Comparison of ENCODE assay signal across 25 mouse cellular contexts in the genomic region with DNA sequence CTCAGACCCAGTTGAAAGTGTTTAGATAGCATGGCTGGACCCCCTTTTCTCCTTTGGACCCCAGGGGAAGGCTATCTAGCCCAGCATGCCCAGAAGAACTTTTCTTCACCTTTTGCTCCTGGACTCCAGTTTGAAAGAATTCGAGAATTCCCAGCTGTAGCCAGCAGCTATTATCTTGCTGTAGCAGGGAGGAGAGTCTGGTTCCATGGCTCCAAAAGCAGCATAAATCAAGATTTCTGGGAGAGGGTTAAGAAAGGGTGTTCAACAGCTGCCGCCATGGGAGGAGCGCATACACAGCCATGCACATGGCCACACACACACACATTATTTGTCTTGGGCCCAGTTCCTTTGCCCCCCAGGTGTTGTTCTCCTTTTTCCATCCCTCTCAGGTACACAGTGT. TPM values are rescaled to one million over a fixed set of nuclear protein-coding genes. Genes with fewer than 3 reads are reported as not detected.
DNase-seq lines count a peak whose midpoint lies in the region; ATAC-seq and TF ChIP-seq lines count a peak whose summit lies in the region.
"Had no signal": no experiment of that assay in that cellular context is flagged by ENCODE, and none has a peak within 500 bp of the region (broad histone marks: within the 10 kb centered on the region; RNA-seq: fewer than 3 reads in every experiment).

No protein-coding gene starts in this region.

- intact Hi-C loops in left cerebral cortex, postnatal 36 days (cut with DNase I): no loop called here

- H3K36me3 ChIP-seq in heart, embryonic 14.5 days (ENCODE audit: control insufficient read depth, insufficient read depth, low read length): no peaks in the 10 kb centered on the region
- H3K36me3 ChIP-seq in lung, embryonic 14.5 days (ENCODE audit: insufficient read depth): no peaks in the 10 kb centered on the region
- no peaks in the 10 kb centered on the region for H3K36me3 ChIP-seq in limb, embryonic 11.5 days (ENCODE audit: control insufficient read depth, insufficient read depth, low read length)
- H3K36me3 ChIP-seq: embryonic facial prominence, embryonic 15.5 days; forebrain, embryonic 12.5 days; hindbrain, embryonic 13.5 days; liver, embryonic 15.5 days; midbrain, embryonic 13.5 days; neural tube, embryonic 13.5 days had no signal

- WGBS in heart, embryonic 14.5 days: 54% methylated on average over 3 of the region's 3 CpGs
- WGBS in lung, embryonic 14.5 days: 16% methylated on average over 3 of the region's 3 CpGs
- WGBS in lung, adult 2 months: 52% methylated on average over 3 of the region's 3 CpGs
- WGBS in limb, embryonic 11.5 days: 32% methylated on average over 3 of the region's 3 CpGs

- H3K27ac ChIP-seq in heart, embryonic 14.5 days (replicated peaks in 1 of 2; ENCODE audit: control insufficient read depth in 1 of 2, insufficient read depth in 1 of 2, low read depth in 2 of 2, low read length in 2 of 2): peak overlapping the region; percentile 9 to 27; a peak in 1 of 4 replicates
- peak overlapping the region; percentile 50; the same call in 1 of the 2 replicates for H3K27ac ChIP-seq in lung, embryonic 14.5 days (ENCODE audit: low read depth)
- H3K27ac ChIP-seq in limb, embryonic 11.5 days (replicated peaks; ENCODE audit: low read depth, low read length): peak overlapping the region; percentile 57
- H3K27ac ChIP-seq: embryonic facial prominence, embryonic 15.5 days; forebrain, embryonic 12.5 days; hindbrain, embryonic 13.5 days; layer of hippocampus, adult 2 months; liver, embryonic 15.5 days; midbrain, embryonic 13.5 days; neural tube, embryonic 13.5 days had no signal

- no peak overlapping the region for H3K4me3 ChIP-seq in heart, embryonic 14.5 days (ENCODE audit: control insufficient read depth in 1 of 2, insufficient read depth in 1 of 2, low read depth in 1 of 2, low read length in 2 of 2)
- H3K4me3 ChIP-seq in lung, embryonic 14.5 days (ENCODE audit: low read depth, low read length): no peak overlapping the region
- no peak overlapping the region for H3K4me3 ChIP-seq in lung, adult 2 months (replicated peaks; ENCODE audit: extremely low read depth, low read depth, low read length)
- H3K4me3 ChIP-seq in limb, embryonic 11.5 days (ENCODE audit: low read depth, low read length): no peak overlapping the region
- H3K4me3 ChIP-seq: embryonic facial prominence, embryonic 15.5 days; forebrain, embryonic 12.5 days; hindbrain, embryonic 13.5 days; layer of hippocampus, adult 2 months; liver, embryonic 15.5 days; midbrain, embryonic 13.5 days; neural tube, embryonic 13.5 days had no signal

- no peak for DNase-seq in heart, adult 8-10 months (ENCODE audit: low spot score)
- no peak for DNase-seq in lung, embryonic 14.5 days
- DNase-seq in lung, adult 2 months: no peak
- DNase-seq in limb, embryonic 11.5 days (ENCODE audit: low spot score): no peak
- peak; percentile 60 for DNase-seq in mesoderm, embryonic 11.5 days (ENCODE audit: low read depth, low spot score)
- DNase-seq in left cerebral cortex, postnatal 36 days (ENCODE audit: low spot score in 2 of 2): no peak
- DNase-seq in cerebellum, adult 8-10 months: no peak
- DNase-seq: adrenal gland, postnatal 25 days; B cell, adult 2 months; cerebellum, adult 11-12 months; cerebellum, postnatal 10 days; forebrain, postnatal 0 days; heart, postnatal 36 days; kidney, postnatal 10 days; lung, postnatal 36 days; right cerebral cortex, postnatal 4 days had no signal

- H3K27me3 ChIP-seq in heart, embryonic 14.5 days (ENCODE audit: control insufficient read depth, insufficient read depth, low read length): no peaks in the 10 kb centered on the region
- H3K27me3 ChIP-seq in lung, embryonic 14.5 days (ENCODE audit: insufficient read depth, low read length): no peaks in the 10 kb centered on the region
- H3K27me3 ChIP-seq in limb, embryonic 11.5 days (ENCODE audit: control insufficient read depth, insufficient read depth, low read length): no peaks in the 10 kb centered on the region

- H3K9ac ChIP-seq in heart, embryonic 14.5 days (ENCODE audit: low read length): no peak overlapping the region
- H3K9ac ChIP-seq in lung, embryonic 14.5 days: no peak overlapping the region
- H3K9ac ChIP-seq in limb, embryonic 11.5 days (ENCODE audit: low read length): no peak overlapping the region
- H3K9ac ChIP-seq: embryonic facial prominence, embryonic 15.5 days; forebrain, embryonic 12.5 days; forebrain, postnatal 0 days; hindbrain, embryonic 13.5 days; liver, embryonic 15.5 days; midbrain, embryonic 13.5 days; neural tube, embryonic 13.5 days had no signal

- ATAC-seq in heart, embryonic 14.5 days (ENCODE audit: insufficient number of reproducible peaks, insufficient read depth, low FRiP score, low read depth): no peak
- ATAC-seq in lung, embryonic 14.5 days (ENCODE audit: insufficient read depth): no peak
- no peak for ATAC-seq in limb, embryonic 11.5 days (ENCODE audit: insufficient number of reproducible peaks, low FRiP score, low TSS enrichment, low read depth)
- ATAC-seq: forebrain, postnatal 0 days; intestine, embryonic 16.5 days; midbrain, embryonic 13.5 days had no signal

- H3K4me1 ChIP-seq in heart, embryonic 14.5 days (ENCODE audit: control insufficient read depth in 2 of 2, insufficient read depth in 2 of 2, low read length in 2 of 2): peaks cover 0 to 11% of the 10 kb centered on the region in 2 experiments; a peak in 3 of 4 replicates
- 0 out of 2 replicates have a peak, but pooled peaks cover 3% of the 10 kb centered on the region for H3K4me1 ChIP-seq in lung, embryonic 14.5 days (ENCODE audit: insufficient read depth)
- no peaks in the 10 kb centered on the region for H3K4me1 ChIP-seq in lung, adult 2 months (ENCODE audit: control insufficient read depth, insufficient read depth, low read length)
- peaks cover 12% of the 10 kb centered on the region; the same call in 1 of the 2 replicates for H3K4me1 ChIP-seq in limb, embryonic 11.5 days (ENCODE audit: control insufficient read depth, insufficient read depth, low read length)
- H3K4me1 ChIP-seq: liver, embryonic 15.5 days had no signal

- H3K9me3 ChIP-seq in heart, embryonic 14.5 days (ENCODE audit: control insufficient read depth, low read length): no peaks in the 10 kb centered on the region
- H3K9me3 ChIP-seq in lung, embryonic 14.5 days (ENCODE audit: low read depth, low read length): no peaks in the 10 kb centered on the region
- no peaks in the 10 kb centered on the region for H3K9me3 ChIP-seq in limb, embryonic 11.5 days (ENCODE audit: control insufficient read depth, low read length)
- H3K9me3 ChIP-seq: embryonic facial prominence, embryonic 15.5 days; forebrain, embryonic 12.5 days; hindbrain, embryonic 13.5 days; liver, embryonic 15.5 days; midbrain, embryonic 13.5 days; neural tube, embryonic 13.5 days had no signal

- TF ChIP-seq POLR2A in lung, adult 2 months (IDR thresholded peaks at IDR 0.05; ENCODE audit: borderline replicate concordance, extremely low read depth, low read depth, low read length): no peak

- no peak for TF ChIP-seq CTCF in lung, embryonic 14.5 days (IDR thresholded peaks at IDR 0.05; ENCODE audit: low read depth)
- no peak for TF ChIP-seq CTCF in lung, adult 2 months (IDR thresholded peaks at IDR 0.05; ENCODE audit: insufficient read depth, low read length)

- no peak overlapping the region for H3K4me2 ChIP-seq in heart, embryonic 14.5 days (ENCODE audit: low read length)
- no peak overlapping the region for H3K4me2 ChIP-seq in lung, embryonic 14.5 days
- no peak overlapping the region for H3K4me2 ChIP-seq in limb, embryonic 11.5 days (ENCODE audit: low read depth, severe bottlenecking)
- H3K4me2 ChIP-seq: embryonic facial prominence, embryonic 15.5 days; forebrain, embryonic 12.5 days; hindbrain, embryonic 13.5 days; liver, embryonic 15.5 days; midbrain, embryonic 13.5 days; neural tube, embryonic 13.5 days had no signal

RNA-seq across cellular contexts. Expression of a gene that starts 4.1 kb away (rescaled TPM):
- polyA plus RNA-seq in heart, embryonic 14.5 days (2014; fragmentation: Nextera tagmentation; extraction: Ambion mirVana): 548 and 579 TPM in 2 replicates
- 10 to 100 TPM in 3 of 4 experiments, 1 to 10 TPM in 1; 8.2 to 19.0 (median 11.4) TPM for total RNA-seq in heart, adult 8-10 months (2022)
- 538 and 552 TPM in 2 replicates for polyA plus RNA-seq in lung, embryonic 14.5 days (2014; fragmentation: Nextera tagmentation; extraction: Ambion mirVana)
- polyA plus RNA-seq in lung, adult 2 months (2012; rRNA removed): 149 and 172 TPM in 2 replicates
- polyA plus RNA-seq in limb, embryonic 11.5 days (2014; fragmentation: Nextera tagmentation; extraction: Ambion mirVana): 1,356 and 1,394 TPM in 2 replicates
- 1 to 10 TPM; 3.1 to 5.2 TPM for total RNA-seq in left cerebral cortex, postnatal 36 days (2021)
